Mouse (Mus musculus): ENCODE results near the gene Syn2.
"Not testable (repeated sequence)": the region's sequence is repeated elsewhere in the genome, so short reads cannot be mapped to it uniquely, and the experiment has no call there.

The Syn2 gene

GRCm38 (mm10) chr6:115178826-115179225 is 44.1 kb downstream of the Syn2 start:
- no peak for DNase-seq (ENCODE audit: low read depth)

GRCm38 (mm10) chr6:115181094-115181493 is 46.4 kb downstream of the Syn2 start:
- DNase-seq (ENCODE audit: low read depth): no peak

DNA sequence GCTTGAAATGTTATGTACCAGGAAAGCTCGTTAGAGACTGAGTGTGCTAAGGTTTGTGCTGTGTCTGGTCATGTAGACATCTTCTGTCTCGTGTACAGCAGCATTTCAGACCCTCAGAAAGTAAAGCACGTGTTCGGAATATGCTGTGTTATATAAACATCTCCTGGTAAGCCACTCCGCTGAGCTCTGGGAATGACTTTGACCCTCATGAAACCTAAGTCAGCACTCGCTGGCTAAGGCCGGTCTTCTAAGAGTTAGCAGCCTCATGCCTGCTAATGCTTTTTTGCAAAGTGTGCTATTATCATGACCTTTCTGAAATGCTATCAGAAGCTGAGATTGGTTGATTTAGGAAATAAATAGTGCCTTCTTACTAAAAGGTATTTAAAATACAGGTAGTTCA is 56.4 kb downstream of the Syn2 start:
- no peak for DNase-seq (ENCODE audit: low read depth)

- no peak for DNase-seq (ENCODE audit: low read depth)
These were observed 66.1 kb downstream of the Syn2 start for GRCm38 (mm10) chr6:115200753-115201152.

DNA sequence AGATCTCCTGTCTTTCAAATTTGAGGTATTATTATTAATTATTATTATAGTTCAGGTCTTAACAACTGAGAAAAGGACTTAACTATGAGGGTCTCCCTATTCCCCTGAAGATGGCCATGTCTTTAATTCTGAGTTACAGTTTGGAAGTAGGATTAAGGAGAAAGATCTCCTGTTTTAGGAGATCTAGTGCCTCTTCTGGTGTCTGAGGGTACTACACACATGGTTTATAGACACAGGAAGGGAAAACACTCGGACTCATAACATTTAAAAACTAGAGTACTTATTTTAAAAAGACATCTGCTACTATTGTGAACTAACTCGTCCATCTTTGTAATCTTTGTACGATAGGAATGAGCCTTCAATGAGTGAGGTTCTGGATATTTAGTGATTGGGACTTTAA is 68.3 kb downstream of the Syn2 start:
- no peak for DNase-seq (ENCODE audit: low read depth)

GRCm38 (mm10) chr6:115210187-115210586 is 75.5 kb downstream of the Syn2 start:
- DNase-seq (ENCODE audit: low read depth): no peak

- no peak for DNase-seq (ENCODE audit: low read depth)
These were observed 76.1 kb downstream of the Syn2 start for GRCm38 (mm10) chr6:115210820-115211219.

DNA sequence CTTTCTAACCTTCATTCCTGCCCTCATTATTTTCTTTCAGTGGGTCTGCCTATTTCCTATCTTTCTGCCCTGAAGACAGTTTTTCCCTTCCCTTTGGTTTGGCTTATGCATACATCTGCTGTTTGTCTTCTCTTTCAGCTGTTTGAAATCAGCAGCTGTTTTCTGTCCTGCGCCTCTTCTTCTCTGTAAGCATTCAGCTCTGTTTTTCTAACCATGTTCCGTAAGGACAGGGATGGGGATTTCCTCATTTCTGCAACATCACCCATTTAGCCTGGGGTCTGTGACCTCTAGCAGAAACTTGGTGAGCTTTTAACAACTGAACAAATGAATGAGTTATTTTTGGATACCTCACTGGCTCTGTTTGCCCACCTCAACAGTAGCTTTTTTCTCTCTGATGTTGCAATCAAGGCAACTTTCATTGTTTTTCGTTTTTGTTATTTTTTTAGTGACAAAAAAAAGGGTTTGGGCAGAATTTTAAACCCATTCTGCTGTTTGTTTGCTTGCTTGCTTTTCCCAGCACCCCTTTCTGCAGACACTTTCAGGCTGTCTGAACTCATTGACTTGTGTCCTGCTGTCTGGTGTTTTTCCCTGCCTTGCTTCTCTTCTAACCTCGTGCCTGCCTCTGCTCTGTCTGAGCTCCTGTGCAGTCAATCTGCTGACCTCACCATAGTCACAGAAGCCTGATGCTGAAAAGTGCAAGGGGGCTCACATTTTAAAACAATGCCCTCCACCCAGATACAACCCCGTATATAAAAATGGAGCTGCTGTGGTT is 77.6 kb downstream of the Syn2 start:
- no peak for DNase-seq (ENCODE audit: low read depth)

DNA sequence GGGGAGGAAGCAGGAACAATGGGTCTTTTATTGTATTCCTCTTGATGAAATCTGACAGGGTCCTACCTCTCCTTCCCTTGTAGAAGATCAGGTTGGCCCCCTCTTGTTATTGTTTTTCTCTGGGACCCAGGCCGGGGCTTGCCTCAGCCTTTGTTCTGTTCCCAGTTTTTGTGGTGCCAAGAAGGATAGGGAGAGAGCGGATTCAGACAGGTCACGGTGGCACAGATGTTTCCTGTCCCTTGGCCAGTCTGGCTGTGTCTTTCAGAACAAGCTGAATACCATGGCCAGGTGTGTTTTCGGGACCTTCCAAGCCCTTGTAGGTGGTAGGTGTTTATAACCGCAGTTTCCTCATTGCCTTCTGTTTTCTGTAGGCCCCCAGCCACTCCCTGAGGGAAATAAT is 78.4 kb downstream of the Syn2 start:
- no peak for DNase-seq (ENCODE audit: low read depth)

GRCm38 (mm10) chr6:115221215-115221641 is 86.5 kb downstream of the Syn2 start:
- DNase-seq (ENCODE audit: low read depth): no peak

- no peak for DNase-seq (ENCODE audit: low read depth)
These were observed 90.8 kb downstream of the Syn2 start for GRCm38 (mm10) chr6:115225519-115225918.

GRCm38 (mm10) chr6:115227043-115227442 is 92.3 kb downstream of the Syn2 start, which contains the start of gene Gm17482:
TSS of gene Gm17482 (plus strand) at chr6:115227343.
- no peak for DNase-seq (ENCODE audit: low read depth)

GRCm38 (mm10) chr6:115227529-115227928 is 92.8 kb downstream of the Syn2 start:
- DNase-seq (ENCODE audit: low read depth): peak; percentile 41

- no peak for DNase-seq (ENCODE audit: low read depth)
These were observed 95.9 kb downstream of the Syn2 start for GRCm38 (mm10) chr6:115230557-115230956.

- no peak for DNase-seq (ENCODE audit: low read depth)
These were observed 97.1 kb downstream of the Syn2 start for GRCm38 (mm10) chr6:115231836-115232235.

DNA sequence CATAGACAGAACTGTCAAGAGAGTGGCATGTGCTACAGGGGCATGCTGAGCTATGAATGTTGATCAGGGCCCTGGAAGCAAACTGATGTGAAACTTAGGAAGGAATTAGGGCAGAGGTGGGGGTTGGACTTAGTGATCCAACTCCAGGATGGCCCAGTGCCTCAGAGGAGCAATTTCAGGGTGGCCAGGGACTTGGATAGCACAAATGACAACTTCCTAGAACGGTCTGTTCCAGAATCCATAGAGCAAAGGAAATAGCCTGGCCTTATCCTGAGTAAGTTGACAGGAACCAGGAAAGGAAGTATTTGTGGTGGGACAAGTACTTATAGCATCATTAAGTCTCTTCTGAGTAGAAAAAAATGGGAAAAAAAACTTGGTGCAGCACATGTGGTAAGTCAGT is 97.9 kb downstream of the Syn2 start:
- no peak for DNase-seq (ENCODE audit: low read depth)

DNA sequence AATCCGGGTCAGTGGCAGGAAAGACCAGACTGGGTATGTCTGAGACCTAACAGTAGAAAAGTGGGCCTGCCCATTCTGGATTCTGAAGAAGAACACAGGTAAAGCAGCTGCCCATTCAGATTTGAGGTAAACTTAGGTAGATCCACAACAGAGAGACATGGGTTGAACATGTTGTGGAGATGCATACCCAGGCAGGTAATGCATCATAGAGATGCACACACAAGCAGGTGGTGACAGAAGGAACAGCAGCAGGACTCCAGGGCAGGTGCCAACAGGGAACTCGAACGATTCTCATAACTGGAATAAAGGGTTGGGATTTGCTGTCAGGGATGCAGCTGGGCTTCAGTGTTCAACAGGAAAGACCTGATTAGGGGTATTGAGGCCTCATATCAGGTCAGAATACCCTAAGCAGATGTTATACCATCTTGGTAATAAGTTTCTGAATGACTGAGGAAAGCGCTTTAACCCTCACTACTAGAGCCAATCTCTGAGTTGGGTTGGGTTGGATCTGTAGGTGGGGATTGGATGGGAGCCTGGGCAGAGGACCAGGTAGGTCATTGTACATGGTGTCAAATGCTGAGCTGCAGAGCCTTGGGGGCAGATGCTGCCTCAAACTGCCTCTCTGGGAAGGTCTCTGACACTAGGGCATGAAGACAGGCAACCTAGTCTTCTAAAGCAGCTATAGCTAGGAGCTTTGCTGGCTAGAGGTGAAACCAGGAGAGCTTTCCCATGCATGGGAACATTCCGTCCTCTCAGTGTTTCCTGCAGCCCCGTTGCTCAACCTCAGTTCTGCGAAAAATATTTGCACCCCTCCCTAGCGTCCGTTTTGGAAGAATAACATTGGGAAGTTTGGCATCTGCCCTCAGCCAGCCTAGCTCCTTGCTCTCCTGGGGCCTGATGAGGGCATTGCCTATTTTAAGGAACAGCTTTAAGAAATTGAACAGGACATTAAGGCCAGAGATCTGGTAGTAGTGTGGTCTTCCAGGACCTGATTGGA is 103.6 kb downstream of the Syn2 start:
- no peak for DNase-seq (ENCODE audit: low read depth)

DNA sequence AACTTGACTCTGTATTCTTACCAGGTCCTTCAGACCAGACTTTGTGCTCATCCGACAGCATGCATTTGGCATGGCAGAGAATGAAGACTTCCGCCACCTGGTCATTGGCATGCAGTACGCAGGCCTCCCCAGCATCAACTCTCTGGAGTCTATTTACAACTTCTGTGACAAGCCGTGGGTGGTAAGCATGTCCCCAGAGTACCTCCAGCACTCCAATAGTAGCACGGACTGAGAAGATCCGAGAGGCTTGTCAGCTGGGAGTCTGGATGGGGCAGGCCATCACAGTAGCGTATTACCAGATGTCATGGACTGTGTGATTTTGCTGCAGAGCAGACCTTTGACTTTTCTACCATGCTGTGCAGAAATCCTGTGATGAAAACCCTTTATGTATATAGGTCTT is 104.6 kb downstream of the Syn2 start:
- DNase-seq (ENCODE audit: low read depth): no peak

- DNase-seq (ENCODE audit: low read depth): not testable (repeated sequence)
These were observed 105.7 kb downstream of the Syn2 start for GRCm38 (mm10) chr6:115240431-115240830.

DNA sequence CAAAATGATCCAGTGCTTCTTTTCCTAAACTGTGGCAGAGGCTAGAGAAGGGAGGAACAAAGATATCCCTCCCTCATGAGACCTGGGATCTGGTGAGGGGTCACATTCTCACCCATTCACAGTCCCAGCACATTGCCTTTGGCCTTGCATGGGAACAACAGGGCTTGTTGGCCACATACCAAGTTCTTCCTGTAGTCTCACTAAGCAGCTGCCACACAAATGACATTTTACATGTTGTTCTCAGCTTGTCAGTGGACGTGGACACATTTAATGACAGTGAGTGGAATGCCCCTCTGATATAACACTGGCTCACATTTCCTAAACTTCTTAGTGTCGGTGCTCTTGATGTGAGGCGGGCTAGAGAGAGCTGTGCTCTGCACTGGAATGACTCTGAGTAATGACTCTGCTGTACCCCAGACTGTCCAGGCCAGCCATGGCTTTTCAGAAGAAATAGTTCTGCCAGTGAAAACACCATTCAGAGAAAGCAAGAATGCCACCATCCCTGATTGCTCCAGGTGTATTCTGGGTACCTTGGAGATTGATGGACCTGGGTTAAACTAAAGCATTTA is 106.5 kb downstream of the Syn2 start:
- no peak for DNase-seq (ENCODE audit: low read depth)

DNA sequence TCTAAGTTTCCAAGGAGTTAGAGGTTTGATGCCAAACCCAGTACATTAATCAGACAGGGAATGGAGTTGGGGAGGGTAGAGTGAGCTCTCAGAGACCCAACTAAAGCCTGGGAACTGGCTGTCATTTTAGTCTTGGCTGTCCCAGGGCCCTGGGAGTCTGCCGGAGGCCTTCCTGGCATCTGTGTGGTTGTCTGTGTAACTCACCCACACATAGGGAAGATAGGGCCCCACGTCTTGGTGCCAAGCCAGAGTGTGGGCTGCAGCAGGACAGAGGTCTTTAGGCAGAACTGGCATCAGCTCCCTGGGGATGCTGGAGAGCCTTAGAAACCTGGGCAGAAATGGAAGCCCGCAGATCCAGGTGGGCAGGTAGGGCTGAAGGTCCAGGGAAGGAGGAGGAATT is 107.2 kb downstream of the Syn2 start:
- DNase-seq (ENCODE audit: low read depth): no peak

DNA sequence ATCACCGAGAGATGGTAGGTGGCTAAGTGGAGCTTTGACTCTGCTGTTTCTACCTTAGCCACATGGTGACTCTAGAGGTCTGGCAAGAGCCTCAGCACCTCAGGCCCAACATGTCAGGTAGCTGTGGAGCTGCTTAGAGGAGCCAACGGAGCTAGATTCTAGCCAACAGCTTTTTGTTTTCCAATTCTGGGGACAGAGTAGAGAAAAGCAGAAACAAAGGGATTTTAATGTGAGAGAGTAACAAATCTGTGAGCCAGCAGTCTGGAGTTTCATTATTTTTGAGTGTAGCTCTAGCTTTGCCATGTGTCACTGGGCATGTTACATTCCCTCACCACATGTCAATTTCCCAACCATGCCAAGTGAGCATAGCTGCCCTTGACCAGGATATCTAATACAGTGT is 109.5 kb downstream of the Syn2 start:
- DNase-seq (ENCODE audit: low read depth): no peak

All from c-Kit-positive CD71-positive TER-119-negative erythroid progenitor cells, embryonic 14.5 days (primary cell).